Mouse (Mus musculus) left cerebral cortex, postnatal 4 days (tissue): ENCODE data around the gene Clybl. TPM values are rescaled to one million over a fixed set of nuclear protein-coding genes. Genes with fewer than 3 reads are reported as not detected.

Experiments
- total RNA-seq, 2 experiments: library from RNA; stranded (reverse); gene quantifications; 2 replicates each; pipeline ENCODE4 v1.2.3; 2021

Clybl gene
- total RNA-seq, 2 experiments from 2014 or later = 6.5 to 8.5 TPM

Other genes with a start within 250 kb of the Clybl start
- gene Gpr183, start 216.5 kb upstream of the Clybl start, total RNA-seq = under 1 TPM; 0.44 to 0.66 TPM
- under 1 TPM in 1 of 2 experiments, not detected in 1; 0.44 TPM for gene Timm8a2, start 147.0 kb upstream of the Clybl start, total RNA-seq
- 10 to 100 TPM; 68.4 to 71.7 TPM for gene Tm9sf2, start 74.7 kb upstream of the Clybl start, total RNA-seq